In genomic region chr10:30803587-30804253, GRCm38 (mm10) we compare ENCODE assay signal across 8 mouse cellular contexts. TPM values are rescaled to one million over a fixed set of nuclear protein-coding genes. Genes with fewer than 3 reads are reported as not detected.
DNase-seq lines count a peak whose midpoint lies in the region; ATAC-seq and TF ChIP-seq lines count a peak whose summit lies in the region.

No protein-coding gene starts in this region.

- peak overlapping the region; percentile 92 for H3K4me3 ChIP-seq in heart, adult 2 months
- peak overlapping the region; percentile 96; the same call in 1 of the 2 replicates for H3K4me3 ChIP-seq in thymus, adult 2 months (ENCODE audit: control insufficient read depth, insufficient read depth, low read length)
- peak overlapping the region; percentile 82 for H3K4me3 ChIP-seq in limb, embryonic 14.5 days (replicated peaks; ENCODE audit: low read length)
- peak overlapping the region; percentile 86 for H3K4me3 ChIP-seq in neural tube, embryonic 14.5 days (ENCODE audit: low read depth, low read length)

- peak; percentile 50 for ATAC-seq in erythroid progenitor cell, adult 5-6 weeks (replicated peaks; ENCODE audit: low FRiP score, poor library complexity, severe bottlenecking)
- no peak for ATAC-seq in limb, embryonic 14.5 days (ENCODE audit: low FRiP score, low read depth)
- ATAC-seq in neural tube, embryonic 14.5 days (ENCODE audit: low read depth): peak; percentile 28

- no peaks in the 10 kb centered on the region for H3K9me3 ChIP-seq in limb, embryonic 14.5 days (ENCODE audit: control insufficient read depth, low read length)
- H3K9me3 ChIP-seq in neural tube, embryonic 14.5 days (ENCODE audit: control insufficient read depth, low read length): no peaks in the 10 kb centered on the region

- intact Hi-C loops in heart, adult 2 months (cut with DNase I): loop anchor here (5.0 kb wide), 2 partner anchors 39 to 66 kb away; partner anchors contain the start of gene Hey2
- intact Hi-C loops in heart, postnatal 10 days (cut with DNase I): loop anchor here (1.0 kb wide), 1 partner anchor 181 kb away; no protein-coding TSS in a partner anchor
- intact Hi-C loops in gastrocnemius, postnatal 36 days (cut with DNase I): loop anchor here (10.0 kb wide), 1 partner anchor 189 kb away; no protein-coding TSS in a partner anchor

- H3K79me2 ChIP-seq in heart, adult 2 months (replicated peaks; ENCODE audit: control insufficient read depth, insufficient read depth, low read length): no peaks in the 10 kb centered on the region

- no peaks in the 10 kb centered on the region for H3K36me3 ChIP-seq in heart, adult 2 months (ENCODE audit: control insufficient read depth, insufficient read depth, low read length)
- no peaks in the 10 kb centered on the region for H3K36me3 ChIP-seq in thymus, adult 2 months (ENCODE audit: control insufficient read depth, insufficient read depth, low read length)
- H3K36me3 ChIP-seq in limb, embryonic 14.5 days (ENCODE audit: control insufficient read depth, insufficient read depth, low read length): no peaks in the 10 kb centered on the region
- no peaks in the 10 kb centered on the region for H3K36me3 ChIP-seq in neural tube, embryonic 14.5 days (ENCODE audit: control insufficient read depth, insufficient read depth, low read length)

- TF ChIP-seq EP300 in heart, adult 2 months (IDR thresholded peaks at IDR 0.05; ENCODE audit: insufficient read depth, low read depth, low read length): no peak

- no peak for DNase-seq in heart, adult 2 months
- DNase-seq in heart, postnatal 10 days: no peak
- no peak for DNase-seq in thymus, adult 2 months
- DNase-seq in thymus, postnatal 25 days: no peak
- DNase-seq in limb, embryonic 14.5 days (ENCODE audit: low spot score): no peak
- no peak for DNase-seq in gastrocnemius, postnatal 36 days

- H3K27ac ChIP-seq in heart, adult 2 months: peak overlapping the region; percentile 75
- H3K27ac ChIP-seq in thymus, adult 2 months (ENCODE audit: control insufficient read depth, insufficient read depth, low read length): no peak overlapping the region
- peak overlapping the region; percentile 94 for H3K27ac ChIP-seq in limb, embryonic 14.5 days (replicated peaks; ENCODE audit: low read depth, low read length)
- peak overlapping the region; percentile 96 for H3K27ac ChIP-seq in neural tube, embryonic 14.5 days (ENCODE audit: low read depth, low read length)

- 42% methylated on average over 7 of the region's 7 CpGs for WGBS in heart, adult 2 months
- WGBS in thymus, adult 2 months: 28% methylated on average over 7 of the region's 7 CpGs
- WGBS in limb, embryonic 14.5 days: 34% methylated on average over 7 of the region's 7 CpGs
- WGBS in neural tube, embryonic 14.5 days: 28% methylated on average over 7 of the region's 7 CpGs

- TF ChIP-seq POLR2A in heart, adult 2 months (IDR thresholded peaks at IDR 0.05; ENCODE audit: insufficient read depth, low read depth, low read length): no peak
- no peak for TF ChIP-seq POLR2A in thymus, adult 2 months (IDR thresholded peaks at IDR 0.05; ENCODE audit: control insufficient read depth, extremely low read depth, insufficient read depth, low read length, poor library complexity)
- TF ChIP-seq POLR2A in limb, embryonic 14.5 days (IDR thresholded peaks at IDR 0.05; ENCODE audit: borderline replicate concordance, extremely low read depth, insufficient read depth, insufficient read length): no peak

- H3K27me3 ChIP-seq in heart, adult 2 months (ENCODE audit: control insufficient read depth, insufficient read depth, low read length): no peaks in the 10 kb centered on the region
- H3K27me3 ChIP-seq in thymus, adult 2 months (ENCODE audit: control insufficient read depth, insufficient read depth, low read length): no peaks in the 10 kb centered on the region
- H3K27me3 ChIP-seq in limb, embryonic 14.5 days (ENCODE audit: control insufficient read depth, insufficient read depth, low read length): no peaks in the 10 kb centered on the region
- no peaks in the 10 kb centered on the region for H3K27me3 ChIP-seq in neural tube, embryonic 14.5 days (ENCODE audit: control insufficient read depth, insufficient read depth, low read length)

- peak overlapping the region; percentile 91 for H3K9ac ChIP-seq in heart, adult 2 months (ENCODE audit: low read depth, low read length)
- peak overlapping the region; percentile 90 for H3K9ac ChIP-seq in limb, embryonic 14.5 days (ENCODE audit: low read depth, low read length, severe bottlenecking)
- peak overlapping the region; percentile 89 for H3K9ac ChIP-seq in neural tube, embryonic 14.5 days (replicated peaks; ENCODE audit: low read depth, low read length)

- H3K4me1 ChIP-seq in heart, adult 2 months (ENCODE audit: control insufficient read depth, insufficient read depth, low read length): peaks cover 3% of the 10 kb centered on the region; the same call in 1 of the 2 replicates
- peaks cover 10% of the 10 kb centered on the region for H3K4me1 ChIP-seq in thymus, adult 2 months (replicated peaks; ENCODE audit: control insufficient read depth, insufficient read depth, low read length)
- peaks cover 7% of the 10 kb centered on the region; the same call in 1 of the 2 replicates for H3K4me1 ChIP-seq in limb, embryonic 14.5 days (ENCODE audit: control insufficient read depth, insufficient read depth, low read length)
- 0 out of 2 replicates have a peak, but pooled peaks cover 3% of the 10 kb centered on the region for H3K4me1 ChIP-seq in neural tube, embryonic 14.5 days (ENCODE audit: control insufficient read depth, insufficient read depth, low read length)

- H3K4me2 ChIP-seq in limb, embryonic 14.5 days (replicated peaks; ENCODE audit: low read depth, low read length, severe bottlenecking): peak overlapping the region; percentile 63
- peak overlapping the region; percentile 73 for H3K4me2 ChIP-seq in neural tube, embryonic 14.5 days (ENCODE audit: low read depth, low read length)

- TF ChIP-seq CTCF in heart, adult 2 months (IDR thresholded peaks at IDR 0.05): no peak
- no peak for TF ChIP-seq CTCF in thymus, adult 2 months (IDR thresholded peaks at IDR 0.05; ENCODE audit: borderline replicate concordance, control insufficient read depth, extremely low read depth, insufficient read depth, low read length, poor library complexity)

RNA-seq across cellular contexts. Expression of gene Ncoa7, which starts 0.6 kb away (rescaled TPM):
- 1 to 10 TPM; 3.4 to 4.7 TPM for total RNA-seq in heart, adult 2 months (2021)
- 1.2 and 1.5 TPM in 2 replicates for polyA plus RNA-seq in heart, adult 2 months (2012; rRNA removed)
- total RNA-seq in heart, postnatal 10 days (2021): 1 to 10 TPM; 7.3 to 8.4 TPM
- polyA plus RNA-seq in thymus, adult 2 months (2012; rRNA removed): 7.0 and 7.7 TPM in 2 replicates
- total RNA-seq in erythroid progenitor cell, adult 5-6 weeks (2015; ENCODE audit: low replicate concordance): 96.6 and 110 TPM in 2 replicates
- 168 and 170 TPM in 2 replicates for total RNA-seq in erythroid progenitor cell, adult 5-6 weeks (2017; ENCODE audit: low replicate concordance)
- 8.3 and 9.0 TPM in 2 replicates for polyA plus RNA-seq in limb, embryonic 14.5 days (2012; rRNA removed)
- polyA plus RNA-seq in limb, embryonic 14.5 days (2014; fragmentation: Nextera tagmentation; extraction: Ambion mirVana): 7.6 and 8.0 TPM in 2 replicates
- 23.7 and 25.8 TPM in 2 replicates for polyA plus RNA-seq in neural tube, embryonic 14.5 days (2014; fragmentation: Nextera tagmentation; extraction: Ambion mirVana)
- 1 to 10 TPM; 2.1 to 2.5 TPM for total RNA-seq in gastrocnemius, postnatal 36 days (2021)

RNA-seq across cellular contexts. Expression of gene Hey2, which starts 38.9 kb away (rescaled TPM):
- total RNA-seq in heart, adult 2 months (2021): 1 to 10 TPM; 3.8 to 6.8 TPM
- polyA plus RNA-seq in heart, adult 2 months (2012; rRNA removed): 7.0 and 8.3 TPM in 2 replicates
- total RNA-seq in heart, postnatal 10 days (2021): 1 to 10 TPM; 7.1 to 7.7 TPM
- 3.6 and 4.9 TPM in 2 replicates for polyA plus RNA-seq in thymus, adult 2 months (2012; rRNA removed)
- total RNA-seq in erythroid progenitor cell, adult 5-6 weeks (2015; ENCODE audit: low replicate concordance): not detected in 2 replicates
- not detected in 2 replicates for total RNA-seq in erythroid progenitor cell, adult 5-6 weeks (2017; ENCODE audit: low replicate concordance)
- polyA plus RNA-seq in limb, embryonic 14.5 days (2012; rRNA removed): 6.1 and 9.0 TPM in 2 replicates
- polyA plus RNA-seq in limb, embryonic 14.5 days (2014; fragmentation: Nextera tagmentation; extraction: Ambion mirVana): 2.6 and 3.1 TPM in 2 replicates
- 6.5 and 9.9 TPM in 2 replicates for polyA plus RNA-seq in neural tube, embryonic 14.5 days (2014; fragmentation: Nextera tagmentation; extraction: Ambion mirVana)
- under 1 TPM; 0.37 to 0.43 TPM for total RNA-seq in gastrocnemius, postnatal 36 days (2021)

Comparison
In these comparisons a context has a peak if more than half of its experiments do, and no peak if none do; other contexts are left out.
1. RNA of gene Ncoa7, which starts 0.6 kb away (total RNA-seq): 96.6 to 170 TPM in erythroid progenitor cell, adult 5-6 weeks; 7.3 to 8.4 TPM in heart, postnatal 10 days, 3.4 to 4.7 TPM in heart, adult 2 months and 2.1 to 2.5 TPM in gastrocnemius, postnatal 36 days; every median in the first group is over 10 times any median in the second.
2. Peak in every context shown above with its lines, with median percentiles within 50 percentile points of each other: H3K4me3 ChIP-seq and H3K9ac ChIP-seq.